Mouse (Mus musculus): ENCODE data around the gene Ttc25. TPM values are rescaled to one million over a fixed set of nuclear protein-coding genes. Genes with fewer than 3 reads are reported as not detected.

The Ttc25 gene
- polyA plus RNA-seq (2015; fragmentation: Illumina TruSeq; extraction: RNeasy Lipid Tissue Mini Kit (QIAGEN cat#74804); ENCODE audit: low read depth, low replicate concordance), result 1.7 TPM

DNA sequence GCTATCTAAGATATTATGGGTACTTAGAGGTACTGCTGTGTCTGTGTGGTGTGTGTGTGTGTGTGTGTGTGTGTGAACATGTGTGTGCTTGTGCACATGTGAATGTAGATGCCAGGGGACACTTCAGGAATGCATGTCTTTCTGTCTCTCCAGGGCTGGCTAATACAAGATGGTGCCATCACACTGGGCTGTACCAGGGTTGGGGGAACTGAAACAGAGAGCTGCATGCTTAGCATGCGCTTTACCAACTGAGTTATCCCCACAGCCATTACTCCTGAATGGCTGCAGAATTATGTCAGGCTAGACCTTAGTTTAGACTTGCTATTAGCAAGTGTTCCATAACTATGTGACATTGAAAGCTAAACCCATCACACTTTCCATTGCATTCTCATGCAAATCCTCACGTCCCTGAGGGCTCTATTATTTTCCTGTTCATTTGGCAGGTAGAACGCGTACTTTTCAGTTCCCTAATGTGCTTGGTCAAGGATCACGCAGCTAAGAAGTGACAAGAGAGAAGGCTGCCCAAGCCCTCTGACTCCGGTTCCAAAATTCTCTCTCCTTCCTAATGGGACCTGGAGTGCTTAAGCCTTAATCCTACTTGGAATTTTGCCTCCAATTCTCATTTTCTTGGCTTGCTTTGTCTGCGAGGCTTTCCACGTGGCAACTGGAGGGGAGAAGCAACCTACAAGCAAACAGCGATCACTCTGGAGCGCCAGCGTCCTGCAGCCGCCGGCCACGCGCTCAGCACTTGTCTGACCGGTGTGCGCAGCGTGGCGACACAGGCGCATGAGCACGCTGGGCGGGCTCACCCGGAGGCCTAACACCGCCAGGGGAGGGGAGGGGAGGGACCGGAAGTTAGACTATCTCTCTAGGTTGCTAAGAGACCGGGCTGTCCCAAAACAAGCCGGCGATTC, at the start of gene Ttc25:
Ttc25 (plus strand) TSS at position 776 of the 914 bp plus-strand sequence.

DNA sequence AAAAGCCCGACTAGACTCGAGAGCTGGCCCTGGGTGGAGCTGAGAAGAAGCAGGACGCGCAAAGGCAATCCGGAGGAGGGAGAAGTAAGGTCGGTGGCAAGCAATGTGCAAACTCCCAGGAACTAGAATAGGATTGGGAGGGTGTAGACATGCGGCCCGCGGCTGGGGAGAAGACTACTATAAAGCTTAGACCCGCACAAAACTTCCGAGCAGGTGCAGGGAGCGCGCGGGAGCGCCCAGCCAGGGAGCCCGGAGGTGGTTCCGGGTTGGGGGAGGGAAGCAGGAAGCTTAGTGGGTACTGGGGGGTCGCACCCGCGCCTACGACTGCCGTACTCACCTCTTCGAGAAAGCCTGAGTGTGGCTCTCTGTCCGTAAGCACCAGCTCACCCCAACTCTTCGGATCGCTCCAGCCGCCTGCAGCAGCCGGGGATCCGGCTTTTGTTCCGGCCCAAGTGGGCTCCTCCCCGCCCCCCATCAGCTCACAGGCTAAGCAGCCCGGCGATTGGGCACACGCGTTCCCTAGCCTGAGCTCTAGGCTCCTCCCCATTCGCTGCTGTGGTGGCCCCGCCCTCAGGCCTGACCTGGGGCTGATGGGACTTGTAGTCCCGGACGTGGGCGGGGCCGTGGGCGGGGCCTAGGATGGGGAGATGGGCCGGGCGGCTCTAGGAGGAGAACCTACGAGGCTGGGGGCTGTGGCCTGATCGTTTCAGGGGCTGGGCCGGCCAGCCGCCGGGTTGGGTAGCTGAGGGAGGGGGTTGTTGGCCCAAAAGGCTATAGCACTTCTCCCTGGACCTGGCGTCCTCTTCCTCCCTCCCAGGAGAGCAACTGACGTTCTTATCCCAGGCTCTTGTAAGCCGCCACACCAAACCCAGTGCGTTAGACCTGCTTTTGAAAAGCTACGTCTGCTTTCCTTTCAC, 17.7 kb upstream of the Ttc25 start, which contains the start of gene Acly:
Acly (minus strand) TSS at position 543 of the 917 bp plus-strand sequence.

DNA sequence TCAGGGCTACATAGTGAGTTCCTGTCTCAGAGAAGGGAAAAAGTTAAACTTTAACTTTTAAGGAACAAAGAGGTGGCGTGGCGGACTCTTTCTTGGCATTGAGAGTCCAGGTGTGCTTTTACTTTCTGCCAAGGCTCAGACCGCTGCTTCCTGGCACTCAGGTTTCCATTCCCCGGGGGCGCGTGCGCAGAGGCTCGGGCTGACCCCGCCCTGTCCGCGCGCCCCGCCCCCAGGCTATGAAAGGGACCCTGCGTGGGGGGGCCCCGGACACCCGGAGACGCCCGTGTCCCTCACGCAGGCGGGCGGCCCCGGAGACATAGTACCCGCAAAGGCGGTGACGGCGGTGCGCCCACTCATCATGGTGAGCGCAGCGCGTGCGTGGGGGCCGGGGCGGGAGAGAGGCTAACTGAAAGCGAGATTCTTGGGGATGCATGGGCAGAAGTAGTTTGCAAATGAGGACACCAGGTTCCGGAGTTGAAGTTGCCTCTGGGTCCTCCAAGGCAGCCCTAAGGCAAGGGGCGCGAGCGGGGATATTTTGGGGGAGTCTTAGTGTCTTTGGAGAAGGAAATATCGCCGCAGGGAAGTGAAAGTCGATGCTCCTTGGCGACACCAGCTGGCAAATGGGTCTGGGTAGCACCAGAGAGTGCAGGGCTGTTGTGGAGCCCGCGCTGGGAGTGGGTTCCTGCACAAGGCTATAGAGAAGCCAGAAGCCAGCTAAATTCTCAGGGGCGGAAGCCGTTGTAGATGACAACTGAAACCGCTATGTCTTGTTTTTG, 29.5 kb downstream of the Ttc25 start, which contains the start of gene Cnp:
Cnp (plus strand) TSS at position 197 of the 776 bp plus-strand sequence.

DNA sequence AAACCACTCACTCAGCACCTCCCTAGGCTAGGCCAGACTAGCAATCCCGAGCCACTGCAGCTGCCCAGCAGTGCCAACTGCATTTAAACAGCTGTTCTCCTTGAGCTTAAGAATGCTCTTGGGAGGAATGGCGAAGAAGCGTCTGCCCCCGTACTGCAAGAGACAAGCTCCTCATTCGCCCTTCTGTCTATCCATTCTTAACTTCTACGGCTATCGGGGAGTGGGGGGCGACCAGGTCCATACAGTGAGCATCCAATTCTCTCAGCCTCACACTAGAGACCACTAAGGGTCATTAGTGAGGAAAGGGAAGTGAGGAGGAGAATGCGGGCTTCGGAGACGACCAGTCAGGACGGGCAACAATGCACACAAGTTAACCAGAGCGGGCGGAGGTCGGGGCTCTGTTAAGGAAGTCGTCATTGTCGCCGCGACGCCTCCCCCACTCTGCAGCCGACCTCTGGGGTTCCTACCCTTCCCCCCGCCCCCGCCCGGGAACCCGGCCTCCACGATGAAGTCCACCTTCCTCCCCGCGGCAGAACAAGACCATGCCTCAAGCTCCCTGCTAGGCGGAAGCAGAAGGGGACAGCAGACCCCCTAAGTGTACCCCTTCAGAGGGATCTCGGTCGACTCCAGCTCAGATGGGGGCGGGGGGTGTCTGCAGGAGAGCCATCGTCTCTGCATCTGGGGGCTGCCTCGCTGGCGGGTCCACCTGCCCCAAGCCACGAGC, 73.5 kb downstream of the Ttc25 start, which contains the start of gene Nkiras2:
Nkiras2 (plus strand) TSS at position 484 of the 724 bp plus-strand sequence.

DNA sequence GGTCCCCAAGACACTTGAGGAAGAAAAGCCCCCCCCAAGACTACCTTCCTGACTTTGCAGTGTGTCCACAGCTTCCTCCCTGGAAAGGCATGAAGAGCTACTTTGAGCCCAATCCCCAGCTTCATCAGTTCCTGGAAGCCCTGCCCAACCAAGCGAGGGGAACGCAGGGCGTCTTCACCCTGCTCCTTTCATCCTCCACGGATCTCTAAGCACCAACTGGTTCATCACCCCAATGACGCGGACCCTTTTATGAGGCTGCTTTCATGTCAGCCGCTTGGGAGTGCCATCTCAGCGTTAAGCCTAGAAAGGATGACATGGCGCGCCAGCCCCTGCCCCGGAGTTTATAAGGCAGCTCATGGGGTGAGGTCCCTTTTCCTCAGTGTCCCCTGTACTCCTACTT, 74.6 kb downstream of the Ttc25 start, which contains the start of gene Dnajc7:
Dnajc7 (minus strand) TSS at position 187 of the 400 bp plus-strand sequence.

Other genes starting within 250 kb of the Ttc25 start
- 796 TPM for gene Eif1, start 225.7 kb upstream of the Ttc25 start, polyA plus RNA-seq (2015; fragmentation: Illumina TruSeq; extraction: RNeasy Lipid Tissue Mini Kit (QIAGEN cat#74804); ENCODE audit: low read depth, low replicate concordance)
- not detected for gene Gast, start 211.2 kb upstream of the Ttc25 start, polyA plus RNA-seq (2015; fragmentation: Illumina TruSeq; extraction: RNeasy Lipid Tissue Mini Kit (QIAGEN cat#74804); ENCODE audit: low read depth, low replicate concordance)
- 104 TPM for gene Hap1, start 189.5 kb upstream of the Ttc25 start, polyA plus RNA-seq (2015; fragmentation: Illumina TruSeq; extraction: RNeasy Lipid Tissue Mini Kit (QIAGEN cat#74804); ENCODE audit: low read depth, low replicate concordance)
- 33.4 TPM for gene Jup, start 147.8 kb upstream of the Ttc25 start, polyA plus RNA-seq (2015; fragmentation: Illumina TruSeq; extraction: RNeasy Lipid Tissue Mini Kit (QIAGEN cat#74804); ENCODE audit: low read depth, low replicate concordance)
- 19.1 TPM for gene P3h4, start 130.8 kb upstream of the Ttc25 start, polyA plus RNA-seq (2015; fragmentation: Illumina TruSeq; extraction: RNeasy Lipid Tissue Mini Kit (QIAGEN cat#74804); ENCODE audit: low read depth, low replicate concordance)
- 5.4 TPM for gene Fkbp10, start 129.9 kb upstream of the Ttc25 start, polyA plus RNA-seq (2015; fragmentation: Illumina TruSeq; extraction: RNeasy Lipid Tissue Mini Kit (QIAGEN cat#74804); ENCODE audit: low read depth, low replicate concordance)
- 82.3 TPM for gene Nt5c3b, start 103.8 kb upstream of the Ttc25 start, polyA plus RNA-seq (2015; fragmentation: Illumina TruSeq; extraction: RNeasy Lipid Tissue Mini Kit (QIAGEN cat#74804); ENCODE audit: low read depth, low replicate concordance)
- 0.43 TPM for gene Klhl10, start 103.7 kb upstream of the Ttc25 start, polyA plus RNA-seq (2015; fragmentation: Illumina TruSeq; extraction: RNeasy Lipid Tissue Mini Kit (QIAGEN cat#74804); ENCODE audit: low read depth, low replicate concordance)
- gene Klhl11, start 72.9 kb upstream of the Ttc25 start, polyA plus RNA-seq (2015; fragmentation: Illumina TruSeq; extraction: RNeasy Lipid Tissue Mini Kit (QIAGEN cat#74804); ENCODE audit: low read depth, low replicate concordance), result 23.5 TPM
- gene Acly, start 17.6 kb upstream of the Ttc25 start, polyA plus RNA-seq (2015; fragmentation: Illumina TruSeq; extraction: RNeasy Lipid Tissue Mini Kit (QIAGEN cat#74804); ENCODE audit: low read depth, low replicate concordance), result 113 TPM
- gene Cnp, start 29.3 kb downstream of the Ttc25 start, polyA plus RNA-seq (2015; fragmentation: Illumina TruSeq; extraction: RNeasy Lipid Tissue Mini Kit (QIAGEN cat#74804); ENCODE audit: low read depth, low replicate concordance), result 371 TPM
- gene Nkiras2, start 73.6 kb downstream of the Ttc25 start, polyA plus RNA-seq (2015; fragmentation: Illumina TruSeq; extraction: RNeasy Lipid Tissue Mini Kit (QIAGEN cat#74804); ENCODE audit: low read depth, low replicate concordance), result 12.7 TPM
- 208 TPM for gene Dnajc7, start 74.6 kb downstream of the Ttc25 start, polyA plus RNA-seq (2015; fragmentation: Illumina TruSeq; extraction: RNeasy Lipid Tissue Mini Kit (QIAGEN cat#74804); ENCODE audit: low read depth, low replicate concordance)
- 0.42 TPM for gene Zfp385c, start 146.8 kb downstream of the Ttc25 start, polyA plus RNA-seq (2015; fragmentation: Illumina TruSeq; extraction: RNeasy Lipid Tissue Mini Kit (QIAGEN cat#74804); ENCODE audit: low read depth, low replicate concordance)
- 2.4 TPM for gene Dhx58, start 158.7 kb downstream of the Ttc25 start, polyA plus RNA-seq (2015; fragmentation: Illumina TruSeq; extraction: RNeasy Lipid Tissue Mini Kit (QIAGEN cat#74804); ENCODE audit: low read depth, low replicate concordance)
- 53.7 TPM for gene Kat2a, start 166.9 kb downstream of the Ttc25 start, polyA plus RNA-seq (2015; fragmentation: Illumina TruSeq; extraction: RNeasy Lipid Tissue Mini Kit (QIAGEN cat#74804); ENCODE audit: low read depth, low replicate concordance)
- not detected for gene Hspb9, start 168.2 kb downstream of the Ttc25 start, polyA plus RNA-seq (2015; fragmentation: Illumina TruSeq; extraction: RNeasy Lipid Tissue Mini Kit (QIAGEN cat#74804); ENCODE audit: low read depth, low replicate concordance)
- 175 TPM for gene Rab5c, start 192.6 kb downstream of the Ttc25 start, polyA plus RNA-seq (2015; fragmentation: Illumina TruSeq; extraction: RNeasy Lipid Tissue Mini Kit (QIAGEN cat#74804); ENCODE audit: low read depth, low replicate concordance)
- gene Kcnh4, start 214.3 kb downstream of the Ttc25 start, polyA plus RNA-seq (2015; fragmentation: Illumina TruSeq; extraction: RNeasy Lipid Tissue Mini Kit (QIAGEN cat#74804); ENCODE audit: low read depth, low replicate concordance), result 9.3 TPM
- not detected for gene Hcrt, start 217.3 kb downstream of the Ttc25 start, polyA plus RNA-seq (2015; fragmentation: Illumina TruSeq; extraction: RNeasy Lipid Tissue Mini Kit (QIAGEN cat#74804); ENCODE audit: low read depth, low replicate concordance)
- 7.5 TPM for gene Ghdc, start 225.3 kb downstream of the Ttc25 start, polyA plus RNA-seq (2015; fragmentation: Illumina TruSeq; extraction: RNeasy Lipid Tissue Mini Kit (QIAGEN cat#74804); ENCODE audit: low read depth, low replicate concordance)